Mouse (Mus musculus) T-helper 2 cell (primary cell): ENCODE results near the gene Smc1b.

Experiments used
- in situ Hi-C: fragments of 300-600 bp; cut with MboI, MseI; formaldehyde crosslinking; loops from one replicate; pipeline ENCODE4 v1.15.1; 2025; ENCODE audit warnings: high pct_unique_total_duplicates

The Smc1b gene

DNA sequence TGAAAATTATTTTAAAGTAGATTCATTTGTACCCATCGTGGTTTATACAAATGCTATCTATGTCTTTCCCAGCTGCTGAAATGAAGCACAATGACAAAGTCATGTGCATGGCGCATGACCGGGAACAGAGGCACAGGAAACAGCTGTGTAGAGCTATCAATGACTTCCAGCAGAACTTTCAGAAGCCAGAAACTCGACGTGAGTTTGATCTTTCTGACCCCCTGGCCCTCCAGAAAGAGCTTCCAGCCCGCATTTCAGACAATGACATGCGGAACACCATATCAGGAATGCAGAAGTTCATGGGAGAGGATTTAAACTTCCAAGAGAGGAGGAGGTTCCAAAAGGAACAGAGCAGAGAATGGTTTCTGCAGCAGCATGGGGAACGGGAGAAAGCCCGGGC is 3.4 kb upstream of the Smc1b start:
- in situ Hi-C loops, result no loop called here

- in situ Hi-C loops, result no loop called here
Measured at GRCm38 (mm10) chr15:85132193-85132520, 393 bp upstream of the Smc1b start.

DNA sequence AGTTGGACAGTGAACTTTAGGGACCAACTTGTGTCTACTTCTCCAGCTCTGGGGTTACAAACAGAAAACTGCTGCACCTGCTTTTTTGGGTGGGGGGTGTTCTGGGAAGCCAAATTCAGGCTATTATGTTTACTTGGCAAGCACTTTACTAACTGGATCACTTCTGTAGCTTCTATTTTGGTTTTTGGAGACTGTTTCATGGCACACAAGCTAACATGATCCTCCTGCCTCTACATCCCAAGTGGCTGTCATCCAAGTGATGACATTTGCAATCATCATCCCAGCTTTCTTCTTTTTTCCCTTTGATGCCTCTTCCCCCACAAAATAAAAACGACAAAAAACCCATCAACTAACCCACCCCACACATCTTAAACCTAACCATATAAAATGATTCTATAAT is 46.1 kb downstream of the Smc1b start:
- in situ Hi-C loops, result loop anchor here (25.0 kb wide), 1 partner anchor 1927 kb away; no protein-coding TSS in a partner anchor

GRCm38 (mm10) chr15:85072651-85073050 is 59.1 kb downstream of the Smc1b start:
- in situ Hi-C loops, result loop anchor here (5.0 kb wide), 1 partner anchor 75 kb away; no protein-coding TSS in a partner anchor

- in situ Hi-C loops, result loop anchor here (5.0 kb wide), 1 partner anchor 73 kb away; no protein-coding TSS in a partner anchor
Measured at GRCm38 (mm10) chr15:85070561-85070960, 61.2 kb downstream of the Smc1b start.

- in situ Hi-C loops, result no loop called here
Measured at GRCm38 (mm10) chr15:85063421-85063820, 68.3 kb downstream of the Smc1b start.

GRCm38 (mm10) chr15:85055186-85055585 is 76.6 kb downstream of the Smc1b start:
- in situ Hi-C loops, result no loop called here

GRCm38 (mm10) chr15:85054098-85054497 is 77.7 kb downstream of the Smc1b start:
- in situ Hi-C loops, result no loop called here

DNA sequence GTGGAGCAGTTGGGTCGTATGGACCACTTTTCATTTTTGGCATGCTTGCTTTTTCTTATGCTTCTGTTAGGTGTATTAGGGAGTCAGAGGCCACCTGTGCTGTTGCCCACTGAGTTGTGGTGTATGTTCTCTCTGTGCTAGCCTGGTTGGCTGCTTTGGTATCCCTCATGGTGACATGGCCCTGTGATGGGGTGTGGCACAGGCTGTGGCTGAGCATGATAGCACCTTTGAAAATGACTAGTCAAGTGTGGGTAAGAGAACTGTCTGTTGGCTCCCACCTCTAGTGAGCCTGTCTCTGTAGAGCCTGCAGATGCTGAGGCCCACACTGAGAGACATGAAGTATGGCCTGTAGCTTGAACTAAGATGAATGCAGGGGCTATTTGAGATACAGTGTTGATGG is 82.0 kb downstream of the Smc1b start:
- in situ Hi-C loops, result loop anchor here (25.0 kb wide), 1 partner anchor 1138 kb away; the partner anchor contains the start of gene Cerk

- in situ Hi-C loops, result loop anchor here (25.0 kb wide), 1 partner anchor 1139 kb away; the partner anchor contains the start of gene Cerk
Measured at GRCm38 (mm10) chr15:85047865-85048264, 83.9 kb downstream of the Smc1b start.

GRCm38 (mm10) chr15:85046230-85046950 is 85.4 kb downstream of the Smc1b start:
- in situ Hi-C loops, result loop anchor here (25.0 kb wide), 1 partner anchor 1141 kb away; the partner anchor contains the start of gene Cerk

- in situ Hi-C loops, result loop anchor here (25.0 kb wide), 1 partner anchor 1144 kb away; the partner anchor contains the start of gene Cerk
Measured at GRCm38 (mm10) chr15:85043761-85044160, 88.0 kb downstream of the Smc1b start.

DNA sequence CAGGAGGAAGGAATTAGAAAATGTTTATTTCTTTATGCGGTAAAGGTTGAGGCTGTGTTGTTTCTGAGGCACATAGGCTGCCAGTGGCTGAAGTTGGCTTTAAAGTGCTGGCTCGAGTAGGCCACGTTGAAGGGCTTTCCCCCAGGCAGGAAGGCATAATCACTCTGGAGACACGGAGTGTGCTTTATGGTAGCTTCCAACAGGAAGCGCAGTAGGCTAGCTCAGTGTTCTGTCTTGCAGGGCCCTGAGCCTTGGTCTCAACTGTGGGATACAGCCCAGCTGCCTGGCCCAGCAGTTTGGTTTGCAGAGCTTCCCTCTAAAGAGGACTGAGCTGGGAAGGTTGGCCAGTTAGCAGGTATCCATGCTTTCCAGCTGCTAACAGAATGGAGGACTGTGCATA is 88.6 kb downstream of the Smc1b start:
- in situ Hi-C loops, result loop anchor here (25.0 kb wide), 1 partner anchor 1144 kb away; the partner anchor contains the start of gene Cerk

GRCm38 (mm10) chr15:85042361-85042954 is 89.3 kb downstream of the Smc1b start:
- in situ Hi-C loops, result loop anchor here (25.0 kb wide), 1 partner anchor 1145 kb away; the partner anchor contains the start of gene Cerk

- in situ Hi-C loops, result loop anchor here (25.0 kb wide), 1 partner anchor 1146 kb away; the partner anchor contains the start of gene Cerk
Measured at GRCm38 (mm10) chr15:85041546-85042225, 90.1 kb downstream of the Smc1b start.

- in situ Hi-C loops, result loop anchor here (25.0 kb wide), 1 partner anchor 1150 kb away; the partner anchor contains the start of gene Cerk
Measured at GRCm38 (mm10) chr15:85037343-85037690, 94.4 kb downstream of the Smc1b start.

- in situ Hi-C loops, result loop anchor here (25.0 kb wide), 1 partner anchor 1151 kb away; the partner anchor contains the start of gene Cerk
Measured at GRCm38 (mm10) chr15:85036566-85037342, 95.0 kb downstream of the Smc1b start.

DNA sequence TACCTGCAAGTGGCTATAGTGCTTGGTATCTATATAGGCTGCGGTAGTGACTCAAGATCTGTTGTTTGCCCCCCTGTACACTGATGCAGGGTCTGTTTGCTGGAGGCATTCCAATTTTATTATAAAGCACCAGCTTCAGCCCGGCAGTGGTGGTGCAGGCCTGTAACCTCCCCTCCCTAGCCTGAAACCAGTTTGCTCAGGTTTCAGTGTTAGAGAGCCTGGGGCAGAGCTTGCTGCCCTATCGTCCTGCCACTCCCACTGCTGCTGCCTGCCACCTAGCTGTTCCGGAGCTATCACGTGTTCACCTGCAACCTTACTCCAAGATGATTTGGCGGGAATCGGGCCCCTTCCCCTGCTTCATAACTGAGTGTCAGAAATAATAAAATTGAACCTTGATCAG is 97.8 kb downstream of the Smc1b start:
- in situ Hi-C loops, result loop anchor here (25.0 kb wide), 1 partner anchor 1153 kb away; the partner anchor contains the start of gene Cerk

- in situ Hi-C loops, result loop anchor here (25.0 kb wide), 1 partner anchor 1155 kb away; the partner anchor contains the start of gene Cerk
Measured at GRCm38 (mm10) chr15:85031866-85032265, 99.9 kb downstream of the Smc1b start.

GRCm38 (mm10) chr15:85030643-85031042 is 101.1 kb downstream of the Smc1b start:
- in situ Hi-C loops, result loop anchor here (25.0 kb wide), 1 partner anchor 1157 kb away; the partner anchor contains the start of gene Cerk

GRCm38 (mm10) chr15:85028648-85029047 is 103.1 kb downstream of the Smc1b start, which contains the start of gene Fam118a:
Fam118a (plus strand) TSS chr15:85028948.
- in situ Hi-C loops, result loop anchor here (25.0 kb wide), 1 partner anchor 1159 kb away; the partner anchor contains the start of gene Cerk
